Comparison of ENCODE assay signal across 9 mouse cellular contexts in the genomic region with DNA sequence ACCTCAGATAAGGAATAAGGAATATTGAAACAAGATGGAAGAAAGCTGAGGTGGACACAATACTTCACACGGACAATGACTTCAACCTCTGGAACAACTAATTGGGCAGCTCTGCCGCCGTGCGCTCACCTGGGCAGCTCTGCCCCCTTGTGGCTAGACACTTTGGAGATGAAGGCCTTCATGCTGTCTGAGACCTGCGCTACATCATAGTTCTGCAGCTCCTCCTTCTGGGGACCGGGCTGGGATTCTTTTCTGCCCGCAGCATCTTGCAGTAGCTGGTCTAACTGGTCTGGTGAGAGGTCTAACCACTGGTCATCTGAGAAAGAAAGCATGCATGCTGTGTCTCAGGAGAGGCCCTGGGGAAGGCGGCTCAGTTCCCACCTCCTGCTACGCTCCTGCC. TPM values are rescaled to one million over a fixed set of nuclear protein-coding genes. Genes with fewer than 3 reads are reported as not detected.
A peak's percentile ranks its signal among the peaks of the same experiment; 100 is the strongest.
DNase-seq lines count a peak whose midpoint lies in the region; ATAC-seq lines count a peak whose summit lies in the region.
"Had no signal": no experiment of that assay in that cellular context is flagged by ENCODE, and none has a peak within 500 bp of the region (broad histone marks: within the 10 kb centered on the region; RNA-seq: fewer than 3 reads in every experiment).

No protein-coding gene starts in this region.

- H3K4me3 ChIP-seq in limb, embryonic 10.5 days, result no peak overlapping the region
- H3K4me3 ChIP-seq in heart, embryonic 11.5 days (ENCODE audit: low read depth, low read length), result no peak overlapping the region

- H3K9me3 ChIP-seq in limb, embryonic 10.5 days (replicated peaks), result no peaks in the 10 kb centered on the region
- no peaks in the 10 kb centered on the region for H3K9me3 ChIP-seq in heart, embryonic 11.5 days (replicated peaks; ENCODE audit: control insufficient read depth, low read length)

- no peak overlapping the region for H3K27ac ChIP-seq in limb, embryonic 10.5 days
- H3K27ac ChIP-seq in heart, embryonic 11.5 days (ENCODE audit: low read depth, low read length), result no peak overlapping the region

- 65% methylated on average over 9 of the region's 9 CpGs for WGBS in limb, embryonic 10.5 days
- 68% methylated on average over 9 of the region's 9 CpGs for WGBS in heart, embryonic 11.5 days (ENCODE audit: insufficient replicate concordance)

- H3K4me2 ChIP-seq in heart, embryonic 11.5 days, result no peak overlapping the region

- peaks cover 94% of the 10 kb centered on the region for H3K36me3 ChIP-seq in limb, embryonic 10.5 days
- H3K36me3 ChIP-seq in heart, embryonic 11.5 days (ENCODE audit: control insufficient read depth, insufficient read depth, low read length), result peaks cover 14% of the 10 kb centered on the region

- peak; percentile 19 for DNase-seq in CD4-positive, CD25-positive, alpha-beta regulatory T cell, adult 2 months (ENCODE audit: low read depth, low spot score)
- DNase-seq in retina, embryonic 14.5 days (ENCODE audit: low spot score), result peak; percentile 17
- DNase-seq in retina, postnatal 1 day, result no peak
- peak; percentile 39 for DNase-seq in limb, embryonic 10.5 days (ENCODE audit: low spot score)
- peak; percentile 75 for DNase-seq in urinary bladder, postnatal 25 days (ENCODE audit: low spot score)
- no peak for DNase-seq in frontal cortex, postnatal 36 days (ENCODE audit: low spot score in 2 of 2)
- DNase-seq: cerebellum, adult 11 months had no signal

- no peaks in the 10 kb centered on the region for H3K4me1 ChIP-seq in limb, embryonic 10.5 days
- no peaks in the 10 kb centered on the region for H3K4me1 ChIP-seq in heart, embryonic 11.5 days (ENCODE audit: control insufficient read depth, insufficient read depth, low read length)

- no peaks in the 10 kb centered on the region for H3K27me3 ChIP-seq in limb, embryonic 10.5 days (ENCODE audit: low read depth, poor library complexity, severe bottlenecking)
- H3K27me3 ChIP-seq in heart, embryonic 11.5 days (ENCODE audit: control insufficient read depth, insufficient read depth, low read length), result no peaks in the 10 kb centered on the region

- no peak for ATAC-seq in CD4-positive, CD25-positive, alpha-beta regulatory T cell, adult 4 months
- no peak for ATAC-seq in heart, embryonic 11.5 days (replicated peaks; ENCODE audit: insufficient number of reproducible peaks, low FRiP score, low TSS enrichment)

- H3K9ac ChIP-seq in heart, embryonic 11.5 days (ENCODE audit: low read depth, low read length), result no peak overlapping the region

RNA-seq across cellular contexts. Expression of a gene that starts 19.4 kb away (rescaled TPM):
- 10 to 100 TPM; 70.5 to 80.7 TPM for polyA plus RNA-seq in CD4-positive, CD25-positive, alpha-beta regulatory T cell, adult 4 months (2017; shearing (Covaris generic))
- 71.7 and 74.6 TPM in 2 replicates for polyA plus RNA-seq in limb, embryonic 10.5 days (2016; fragmentation: Nextera tagmentation; extraction: Ambion mirVana)
- 39.6 and 43.7 TPM in 2 replicates for polyA plus RNA-seq in heart, embryonic 11.5 days (2014; fragmentation: Nextera tagmentation; extraction: Ambion mirVana)

RNA-seq across cellular contexts. Expression of a gene that starts 19.5 kb away (rescaled TPM):
- 10 to 100 TPM; 67.6 to 71.9 TPM for polyA plus RNA-seq in CD4-positive, CD25-positive, alpha-beta regulatory T cell, adult 4 months (2017; shearing (Covaris generic))
- polyA plus RNA-seq in limb, embryonic 10.5 days (2016; fragmentation: Nextera tagmentation; extraction: Ambion mirVana), result 43.5 and 51.7 TPM in 2 replicates
- 27.5 and 33.2 TPM in 2 replicates for polyA plus RNA-seq in heart, embryonic 11.5 days (2014; fragmentation: Nextera tagmentation; extraction: Ambion mirVana)

RNA-seq across cellular contexts. Expression of a gene that starts 34.0 kb away (rescaled TPM):
- 10 to 100 TPM; 25.3 to 30.3 TPM for polyA plus RNA-seq in CD4-positive, CD25-positive, alpha-beta regulatory T cell, adult 4 months (2017; shearing (Covaris generic))
- 11.5 and 15.5 TPM in 2 replicates for polyA plus RNA-seq in limb, embryonic 10.5 days (2016; fragmentation: Nextera tagmentation; extraction: Ambion mirVana)
- polyA plus RNA-seq in heart, embryonic 11.5 days (2014; fragmentation: Nextera tagmentation; extraction: Ambion mirVana), result 9.0 and 9.8 TPM in 2 replicates

RNA-seq across cellular contexts. Expression of a gene that starts 59.5 kb away (rescaled TPM):
- polyA plus RNA-seq in CD4-positive, CD25-positive, alpha-beta regulatory T cell, adult 4 months (2017; shearing (Covaris generic)), result not detected
- not detected in 2 replicates for polyA plus RNA-seq in limb, embryonic 10.5 days (2016; fragmentation: Nextera tagmentation; extraction: Ambion mirVana)
- polyA plus RNA-seq in heart, embryonic 11.5 days (2014; fragmentation: Nextera tagmentation; extraction: Ambion mirVana), result not detected in 2 replicates

Comparison
In these comparisons a context has a peak if more than half of its experiments do, and no peak if none do; other contexts are left out.
1. DNase-seq: peak in CD4-positive, CD25-positive, alpha-beta regulatory T cell, adult 2 months (single experiment), retina, embryonic 14.5 days (single experiment), limb, embryonic 10.5 days (single experiment) and urinary bladder, postnatal 25 days (single experiment); none in retina, postnatal 1 day (single experiment) and frontal cortex, postnatal 36 days (0 of 2).